Mouse (Mus musculus) central nervous system, embryonic 11.5 days (tissue): Measurements from ENCODE around the gene Pla2g10. TPM values are rescaled to one million over a fixed set of nuclear protein-coding genes. Genes with fewer than 3 reads are reported as not detected.

Experiments
- polyA plus RNA-seq: library from polyadenylated mRNA; depleted of rRNA; stranded (reverse); fragments of >200 nt; gene quantifications from 2 replicates; pipeline ENCODE4 v1.2.3, GENCODE M21; 2012; rRNA removed

The Pla2g10 gene
- polyA plus RNA-seq = 0.09 and 0.14 TPM in 2 replicates

GRCm38 (mm10) chr16:13730285-13731255 lies at the start of gene Pla2g10:
Pla2g10 (minus strand) TSS chr16:13730983.

GRCm38 (mm10) chr16:13671685-13672385 lies 58.9 kb downstream of the Pla2g10 start, which contains the start of the genes Bfar and 3110001I22Rik:
Bfar (plus strand) TSS chr16:13671858.
3110001I22Rik (plus strand) TSS chr16:13671929.

GRCm38 (mm10) chr16:13667878-13668343 lies 62.9 kb downstream of the Pla2g10 start, which contains the start of gene Parn:
Parn (minus strand) TSS chr16:13668170.

Other genes with a start within 250 kb of the Pla2g10 start
- gene Parn, start 62.8 kb downstream of the Pla2g10 start, polyA plus RNA-seq = 21.0 and 23.4 TPM in 2 replicates
- 43.6 and 48.8 TPM in 2 replicates for gene Bfar, start 59.1 kb downstream of the Pla2g10 start, polyA plus RNA-seq
- 7.1 and 7.2 TPM in 2 replicates for gene 3110001I22Rik, start 59.1 kb downstream of the Pla2g10 start, polyA plus RNA-seq
- gene Rrn3, start 49.7 kb upstream of the Pla2g10 start, polyA plus RNA-seq = 36.6 and 47.3 TPM in 2 replicates
- 60.7 and 102 TPM in 2 replicates for gene Ntan1, start 87.9 kb upstream of the Pla2g10 start, polyA plus RNA-seq
- gene Pdxdc1, start 172.1 kb upstream of the Pla2g10 start, polyA plus RNA-seq = 59.5 and 68.5 TPM in 2 replicates
- gene Mpv17l, start 172.2 kb upstream of the Pla2g10 start, polyA plus RNA-seq = 1.6 and 3.1 TPM in 2 replicates